Mouse (Mus musculus): ENCODE measurements around the gene Inha. TPM values are rescaled to one million over a fixed set of nuclear protein-coding genes. Genes with fewer than 3 reads are reported as not detected.
A peak's percentile ranks its signal among the peaks of the same experiment; 100 is the strongest.

The Inha gene
- polyA plus RNA-seq, 1 experiment from 2014 or later, result 1.7 TPM

GRCm38 (mm10) chr1:75557041-75557440, 50.2 kb downstream of the Inha start:
- no peak for DNase-seq (ENCODE audit: low spot score)

- no peak for DNase-seq (ENCODE audit: low spot score)
These were observed 51.7 kb downstream of the Inha start for GRCm38 (mm10) chr1:75558388-75559178.

DNA sequence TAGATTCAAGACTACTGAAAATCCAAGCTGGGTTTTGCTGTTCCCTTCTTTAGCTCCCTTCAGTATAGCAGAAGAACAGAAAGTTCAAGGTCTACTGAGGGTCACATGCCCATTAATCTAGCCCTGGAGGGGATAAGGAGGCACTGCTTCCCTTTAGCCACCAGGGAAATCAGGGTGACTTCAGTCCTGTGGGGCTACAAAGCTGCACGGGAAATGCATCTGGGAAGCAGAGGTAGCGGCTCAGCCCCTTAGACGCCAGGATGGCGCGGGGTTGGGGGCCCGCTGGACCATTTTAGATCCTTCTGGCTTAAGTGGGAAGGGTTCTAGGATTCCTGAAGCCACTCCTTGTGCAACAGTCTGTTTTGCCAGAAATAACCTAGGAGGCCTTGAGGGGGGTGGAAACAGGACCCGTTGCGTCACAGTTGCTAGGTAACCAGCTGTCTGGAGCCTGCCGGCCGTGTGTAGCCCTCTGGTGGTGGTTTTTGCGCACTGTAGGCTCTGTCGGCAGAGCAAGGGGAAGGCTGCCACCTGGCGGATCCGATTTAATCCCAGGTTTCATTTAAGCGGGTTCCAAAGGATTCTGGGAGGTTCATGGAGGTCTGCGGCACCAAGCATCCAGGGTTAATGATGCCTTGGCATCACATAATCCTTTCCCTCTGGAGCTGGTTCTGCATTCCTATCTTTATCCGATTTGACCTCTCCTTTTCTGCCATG, 52.5 kb downstream of the Inha start:
- DNase-seq (ENCODE audit: low spot score), result peak; percentile 85

Other genes starting within 250 kb of the Inha start
- 0.98 and 1.1 TPM in 2 replicates for gene Ptprn, start 242.6 kb upstream of the Inha start, polyA plus RNA-seq (2015; fragmentation: Nextera tagmentation; extraction: Ambion mirVana)
- 1.5 and 1.7 TPM in 2 replicates for gene Resp18, start 228.7 kb upstream of the Inha start, polyA plus RNA-seq (2015; fragmentation: Nextera tagmentation; extraction: Ambion mirVana)
- 84.3 and 87.0 TPM in 2 replicates for gene Dnpep, start 189.1 kb upstream of the Inha start, polyA plus RNA-seq (2015; fragmentation: Nextera tagmentation; extraction: Ambion mirVana)
- gene Des, start 146.7 kb upstream of the Inha start, polyA plus RNA-seq (2015; fragmentation: Nextera tagmentation; extraction: Ambion mirVana), result 6.0 and 7.4 TPM in 2 replicates
- gene Speg, start 131.8 kb upstream of the Inha start, polyA plus RNA-seq (2015; fragmentation: Nextera tagmentation; extraction: Ambion mirVana), result 1.6 and 1.8 TPM in 2 replicates
- 51.4 and 58.5 TPM in 2 replicates for gene Gmppa, start 71.1 kb upstream of the Inha start, polyA plus RNA-seq (2015; fragmentation: Nextera tagmentation; extraction: Ambion mirVana)
- not detected in 2 replicates for gene Asic4, start 56.6 kb upstream of the Inha start, polyA plus RNA-seq (2015; fragmentation: Nextera tagmentation; extraction: Ambion mirVana)
- gene Chpf, start 27.8 kb upstream of the Inha start, polyA plus RNA-seq (2015; fragmentation: Nextera tagmentation; extraction: Ambion mirVana), result 10.7 and 11.4 TPM in 2 replicates
- gene Tmem198, start 27.5 kb upstream of the Inha start, polyA plus RNA-seq (2015; fragmentation: Nextera tagmentation; extraction: Ambion mirVana), result 0.30 and 0.39 TPM in 2 replicates
- 9.9 and 10.2 TPM in 2 replicates for gene Obsl1, start 625 bp upstream of the Inha start, polyA plus RNA-seq (2015; fragmentation: Nextera tagmentation; extraction: Ambion mirVana)
- 13.1 and 14.4 TPM in 2 replicates for gene Stk11ip, start 14.5 kb downstream of the Inha start, polyA plus RNA-seq (2015; fragmentation: Nextera tagmentation; extraction: Ambion mirVana)
- gene Slc4a3, start 39.2 kb downstream of the Inha start, polyA plus RNA-seq (2015; fragmentation: Nextera tagmentation; extraction: Ambion mirVana), result 1.2 and 1.6 TPM in 2 replicates

All from thymus, postnatal 0 days (tissue).